Mouse (Mus musculus): ENCODE results near the gene Myo1h. TPM values are rescaled to one million over a fixed set of nuclear protein-coding genes. Genes with fewer than 3 reads are reported as not detected.
A peak's percentile ranks its signal among the peaks of the same experiment; 100 is the strongest.

Myo1h gene
- polyA plus RNA-seq, 1 experiment: 0.85 TPM

GRCm38 (mm10) chr5:114303166-114303565 is 14.2 kb downstream of the Myo1h start:
- WGBS: 70% methylated on average over 6 of the region's 6 CpGs
- H3K4me1 ChIP-seq (ENCODE audit: control insufficient read depth, insufficient read depth, insufficient read length, low read length): no peaks in the 10 kb centered on the region
- TF ChIP-seq POLR2A (IDR thresholded peaks at IDR 0.05; ENCODE audit: low read depth, low read length) (no peak), CTCF (IDR thresholded peaks at IDR 0.05; ENCODE audit: extremely low read depth, insufficient read length, insufficient replicate concordance, low read depth, low read length) (no peak)

GRCm38 (mm10) chr5:114306496-114306895 is 17.5 kb downstream of the Myo1h start:
- 48% methylated on average over 5 of the region's 5 CpGs for WGBS

More at GRCm38 (mm10) chr5:114303166-114303565, 14.2 kb downstream of the Myo1h start:
- H3K27ac ChIP-seq (ENCODE audit: insufficient read depth, low read depth, low read length): no peak overlapping the region
- no peak overlapping the region for H3K4me3 ChIP-seq (ENCODE audit: low read depth, low read length)
- no peaks in the 10 kb centered on the region for H3K36me3 ChIP-seq (ENCODE audit: control insufficient read depth, insufficient read depth, low read length)
- no peaks in the 10 kb centered on the region for H3K27me3 ChIP-seq (ENCODE audit: control insufficient read depth, insufficient read depth, low read length)

DNA sequence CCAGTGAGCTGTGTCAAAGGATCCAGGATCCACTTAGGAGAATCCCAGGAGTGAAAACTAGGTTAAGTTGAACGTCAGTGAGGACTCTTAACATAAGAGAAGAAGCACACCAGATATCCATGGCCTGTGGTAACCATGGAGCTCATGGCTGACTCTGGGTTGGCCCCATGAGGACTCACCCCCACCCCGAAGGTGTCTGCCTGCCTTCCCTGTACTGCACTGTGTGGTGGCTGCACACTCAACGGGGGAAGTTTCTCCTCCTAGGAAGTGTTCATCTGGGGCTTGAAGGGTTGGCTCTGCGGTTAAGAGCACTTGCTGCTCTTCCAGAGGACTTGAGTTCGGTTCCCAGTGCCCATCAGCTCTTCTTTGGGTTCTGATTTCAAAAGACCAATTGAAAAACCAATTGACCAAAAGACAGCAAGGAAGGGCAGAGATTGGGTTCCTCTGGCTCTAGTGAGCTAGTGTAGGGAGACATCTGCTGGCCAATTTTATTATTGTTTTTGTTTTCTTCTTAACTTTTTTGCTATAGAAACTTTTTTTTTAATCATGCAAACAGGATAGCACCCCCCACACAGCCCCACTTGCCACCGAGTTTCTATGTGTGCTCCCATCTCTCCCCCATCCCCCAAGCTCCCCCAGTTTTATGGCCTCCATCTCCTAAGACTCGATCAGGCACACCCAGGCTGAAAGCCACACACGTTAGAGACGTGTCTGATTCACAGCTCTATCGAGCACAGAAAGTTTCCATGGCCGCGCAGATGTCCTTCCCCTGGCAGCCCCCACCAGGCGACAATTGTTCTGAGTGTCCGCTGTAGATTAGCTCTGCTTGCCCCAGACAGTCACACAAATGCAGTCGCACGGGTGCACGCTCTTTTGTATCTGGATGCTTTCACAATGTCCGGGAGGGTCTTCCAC is 20.1 kb downstream of the Myo1h start:
- Histone ChIP-seq H3K36me3 (ENCODE audit: control insufficient read depth, insufficient read depth, low read length) (no peaks in the 10 kb centered on the region), H3K4me1 (ENCODE audit: control insufficient read depth, insufficient read depth, insufficient read length, low read length) (0 out of 2 replicates have a peak, but pooled peaks cover 2% of the 10 kb centered on the region), H3K27ac (ENCODE audit: insufficient read depth, low read depth, low read length) (peak overlapping the region; percentile 15; the same call in 1 of the 2 replicates), H3K4me3 (ENCODE audit: low read depth, low read length) (peak overlapping the region; percentile 8; the same call in 1 of the 2 replicates), H3K27me3 (ENCODE audit: control insufficient read depth, insufficient read depth, low read length) (no peaks in the 10 kb centered on the region)
- TF ChIP-seq CTCF (IDR thresholded peaks at IDR 0.05; ENCODE audit: extremely low read depth, insufficient read length, insufficient replicate concordance, low read depth, low read length) (no peak; the same call in 1 of the 2 replicates), POLR2A (IDR thresholded peaks at IDR 0.05; ENCODE audit: low read depth, low read length) (no peak)
- 31% methylated on average over 18 of the region's 18 CpGs for WGBS

More at GRCm38 (mm10) chr5:114306496-114306895, 17.5 kb downstream of the Myo1h start:
- Histone ChIP-seq H3K27ac (ENCODE audit: insufficient read depth, low read depth, low read length) (no peak overlapping the region), H3K27me3 (ENCODE audit: control insufficient read depth, insufficient read depth, low read length) (no peaks in the 10 kb centered on the region), H3K4me1 (ENCODE audit: control insufficient read depth, insufficient read depth, insufficient read length, low read length) (0 out of 2 replicates have a peak, but pooled peaks cover 2% of the 10 kb centered on the region), H3K4me3 (ENCODE audit: low read depth, low read length) (no peak overlapping the region), H3K36me3 (ENCODE audit: control insufficient read depth, insufficient read depth, low read length) (no peaks in the 10 kb centered on the region)
- no peak for TF ChIP-seq POLR2A (IDR thresholded peaks at IDR 0.05; ENCODE audit: low read depth, low read length)
- TF ChIP-seq CTCF (IDR thresholded peaks at IDR 0.05; ENCODE audit: extremely low read depth, insufficient read length, insufficient replicate concordance, low read depth, low read length): no peak

- peak overlapping the region; percentile 15; the same call in 1 of the 2 replicates for H3K27ac ChIP-seq (ENCODE audit: insufficient read depth, low read depth, low read length)
- TF ChIP-seq POLR2A (IDR thresholded peaks at IDR 0.05; ENCODE audit: low read depth, low read length) (no peak), CTCF (IDR thresholded peaks at IDR 0.05; ENCODE audit: extremely low read depth, insufficient read length, insufficient replicate concordance, low read depth, low read length) (no peak)
- 0 out of 2 replicates have a peak overlapping the region, but pooled peaks have one; percentile 8 for H3K4me3 ChIP-seq (ENCODE audit: low read depth, low read length)
- no peaks in the 10 kb centered on the region for H3K27me3 ChIP-seq (ENCODE audit: control insufficient read depth, insufficient read depth, low read length)
- 0 out of 2 replicates have a peak, but pooled peaks cover 2% of the 10 kb centered on the region for H3K4me1 ChIP-seq (ENCODE audit: control insufficient read depth, insufficient read depth, insufficient read length, low read length)
- 21% methylated on average over 11 of the region's 11 CpGs for WGBS
- H3K36me3 ChIP-seq (ENCODE audit: control insufficient read depth, insufficient read depth, low read length): no peaks in the 10 kb centered on the region
Observed at GRCm38 (mm10) chr5:114309680-114310036, 20.7 kb downstream of the Myo1h start.

GRCm38 (mm10) chr5:114323105-114323790 is 34.3 kb downstream of the Myo1h start:
- H3K4me1 ChIP-seq (ENCODE audit: control insufficient read depth, insufficient read depth, insufficient read length, low read length): peaks cover 4% of the 10 kb centered on the region; the same call in 1 of the 2 replicates
- peak overlapping the region; percentile 47 for H3K4me3 ChIP-seq (ENCODE audit: low read depth, low read length)
- no peaks in the 10 kb centered on the region for H3K36me3 ChIP-seq (ENCODE audit: control insufficient read depth, insufficient read depth, low read length)
- TF ChIP-seq CTCF (IDR thresholded peaks at IDR 0.05; ENCODE audit: extremely low read depth, insufficient read length, insufficient replicate concordance, low read depth, low read length) (no peak), POLR2A (IDR thresholded peaks at IDR 0.05; ENCODE audit: low read depth, low read length) (no peak)
- no peak overlapping the region for H3K27ac ChIP-seq (ENCODE audit: insufficient read depth, low read depth, low read length)
- peaks cover 3% of the 10 kb centered on the region; the same call in 1 of the 2 replicates for H3K27me3 ChIP-seq (ENCODE audit: control insufficient read depth, insufficient read depth, low read length)
- 43% methylated on average over 25 of the region's 25 CpGs for WGBS

DNA sequence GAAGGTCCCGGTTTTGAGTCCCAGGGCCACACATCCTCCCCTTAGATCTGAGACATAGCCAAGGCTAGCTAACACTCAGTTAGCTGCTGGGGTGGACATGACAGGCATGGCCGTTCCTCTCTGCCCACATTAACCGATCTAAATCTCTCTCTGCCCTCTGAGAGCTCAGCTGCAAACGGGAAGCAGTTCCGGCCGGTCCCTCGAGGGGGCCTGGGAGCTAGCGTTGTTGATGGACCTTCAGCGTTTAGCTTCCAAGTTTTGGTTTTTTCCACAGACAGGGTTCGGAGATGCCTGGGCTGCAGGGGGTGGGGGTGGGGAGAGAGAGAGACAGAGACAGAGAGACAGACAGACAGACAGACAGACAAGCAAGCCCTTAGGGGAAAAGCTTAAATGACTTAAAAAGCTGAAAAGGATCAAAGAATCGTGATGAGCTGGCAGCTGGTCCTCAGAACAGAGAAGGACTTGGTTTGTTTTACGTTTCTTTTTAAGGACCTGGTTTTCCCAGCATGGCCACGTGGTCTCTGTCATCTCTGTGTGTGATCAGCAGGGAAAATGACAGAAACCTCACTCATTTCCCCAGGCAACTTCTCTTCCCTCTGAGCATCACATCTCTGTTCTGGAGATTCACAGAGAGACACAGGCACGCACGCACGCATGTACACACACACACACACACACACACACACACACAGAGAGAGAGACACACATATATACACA is 35.0 kb downstream of the Myo1h start:
- Histone ChIP-seq H3K4me1 (ENCODE audit: control insufficient read depth, insufficient read depth, insufficient read length, low read length) (peaks cover 4% of the 10 kb centered on the region; the same call in 1 of the 2 replicates), H3K27ac (ENCODE audit: insufficient read depth, low read depth, low read length) (no peak overlapping the region), H3K4me3 (ENCODE audit: low read depth, low read length) (peak overlapping the region; percentile 47), H3K27me3 (ENCODE audit: control insufficient read depth, insufficient read depth, low read length) (peaks cover 3% of the 10 kb centered on the region; the same call in 1 of the 2 replicates), H3K36me3 (ENCODE audit: control insufficient read depth, insufficient read depth, low read length) (no peaks in the 10 kb centered on the region)
- WGBS: 19% methylated on average over 16 of the region's 16 CpGs
- TF ChIP-seq POLR2A (IDR thresholded peaks at IDR 0.05; ENCODE audit: low read depth, low read length) (no peak), CTCF (IDR thresholded peaks at IDR 0.05; ENCODE audit: extremely low read depth, insufficient read length, insufficient replicate concordance, low read depth, low read length) (peak; percentile 45; the same call in 1 of the 2 replicates)
